Mouse (Mus musculus) frontal cortex, postnatal 36 days (tissue): ENCODE results near the gene Plekhh1.
"Not testable (repeated sequence)": the region's sequence is repeated elsewhere in the genome, so short reads cannot be mapped to it uniquely, and the experiment has no call there.

Source experiments
- DNase-seq, 2 experiments: peaks; one replicate each; pipeline ENCODE4 v3.0.0; 2022; ENCODE audit warnings: low spot score in 2 of 2

The Plekhh1 gene

DNA sequence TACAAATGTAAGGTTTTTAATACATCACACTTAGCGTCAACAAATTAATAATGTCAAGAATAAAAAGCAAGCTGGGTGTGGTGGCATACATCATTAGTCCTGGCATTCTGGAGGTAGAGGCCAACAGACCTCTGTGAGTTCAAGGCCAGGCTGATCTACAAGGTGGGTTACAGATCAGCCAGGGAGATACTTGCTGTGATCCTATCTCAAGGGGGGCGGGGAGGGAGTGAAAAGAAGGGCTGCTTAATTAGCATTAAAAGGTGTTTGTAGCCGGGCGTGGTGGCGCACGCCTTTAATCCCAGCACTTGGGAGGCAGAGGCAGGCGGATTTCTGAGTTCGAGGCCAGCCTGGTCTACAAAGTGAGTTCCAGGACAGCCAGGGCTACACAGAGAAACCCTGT lies 1.4 kb upstream of the Plekhh1 start:
- DNase-seq = not testable (repeated sequence)

DNA sequence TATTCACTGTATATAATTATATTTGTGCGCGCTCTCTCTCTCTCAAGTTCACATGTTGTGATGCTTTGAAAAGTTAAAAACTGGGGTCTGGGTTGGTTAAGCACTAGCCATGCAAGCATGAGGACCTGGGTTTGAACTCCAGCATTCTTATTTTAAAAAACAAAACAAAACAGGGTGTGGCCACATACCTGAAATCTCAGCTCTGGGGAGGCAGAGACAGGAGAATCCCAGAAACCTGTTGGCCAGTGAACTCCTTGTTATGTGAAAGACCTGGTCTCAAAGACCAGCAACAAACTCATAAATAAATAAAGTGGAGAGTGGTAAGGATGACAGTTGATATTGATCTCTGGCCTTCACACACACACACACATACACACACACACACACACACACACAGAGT lies 5.4 kb downstream of the Plekhh1 start:
- DNase-seq = no peak

GRCm38 (mm10) chr12:79035349-79035748 lies 6.4 kb downstream of the Plekhh1 start:
- DNase-seq = no peak

GRCm38 (mm10) chr12:79039708-79040107 lies 10.7 kb downstream of the Plekhh1 start:
- no peak for DNase-seq

DNA sequence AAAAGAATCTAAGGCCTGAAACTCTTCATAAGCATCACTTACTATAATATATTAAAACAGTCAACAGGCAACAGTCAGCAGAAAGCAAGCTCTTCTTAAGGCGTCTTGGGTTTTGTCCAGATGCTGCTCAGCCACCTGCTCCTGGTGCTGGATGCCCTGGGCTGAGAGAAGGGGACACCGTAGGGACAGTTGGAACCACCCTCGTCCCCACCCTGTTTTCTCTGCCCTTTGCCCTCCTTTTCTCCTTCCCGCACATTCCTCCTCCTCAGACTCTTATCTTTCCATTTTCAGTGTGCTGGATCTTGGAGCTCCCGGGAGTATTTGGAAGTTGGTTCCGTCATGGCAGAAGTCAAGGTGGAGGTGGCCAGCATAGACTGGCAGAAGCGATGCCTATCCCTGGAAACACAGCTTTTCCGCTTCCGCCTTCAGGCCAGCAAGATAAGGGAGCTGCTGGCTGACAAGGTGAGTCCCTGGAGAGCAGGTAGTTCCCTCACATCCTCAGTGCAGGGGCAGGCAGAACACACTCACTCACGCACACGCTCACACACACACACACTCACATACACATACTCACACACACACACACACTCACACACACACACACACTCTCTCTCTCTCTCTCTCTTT lies 11.4 kb downstream of the Plekhh1 start:
- no peak for DNase-seq

DNA sequence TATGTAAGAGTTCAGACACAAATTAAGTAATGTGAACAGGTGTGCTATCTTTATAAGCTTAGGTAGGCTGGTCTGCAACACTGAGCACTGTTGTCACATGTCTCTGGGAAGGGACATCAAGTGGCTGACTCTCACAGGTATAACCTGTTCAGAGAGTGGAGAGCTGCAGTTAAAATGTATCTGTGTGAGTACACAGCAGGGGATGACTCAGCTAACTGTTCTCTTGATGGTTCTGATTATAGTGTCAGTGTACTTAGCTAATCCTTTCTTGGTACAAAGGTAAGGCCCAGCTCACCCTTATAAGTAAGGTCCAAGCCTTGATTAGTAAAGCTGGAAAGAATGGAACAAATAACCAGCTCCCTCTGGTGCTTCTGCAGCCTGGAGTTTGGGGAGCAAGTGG lies 12.5 kb downstream of the Plekhh1 start:
- no peak for DNase-seq

DNA sequence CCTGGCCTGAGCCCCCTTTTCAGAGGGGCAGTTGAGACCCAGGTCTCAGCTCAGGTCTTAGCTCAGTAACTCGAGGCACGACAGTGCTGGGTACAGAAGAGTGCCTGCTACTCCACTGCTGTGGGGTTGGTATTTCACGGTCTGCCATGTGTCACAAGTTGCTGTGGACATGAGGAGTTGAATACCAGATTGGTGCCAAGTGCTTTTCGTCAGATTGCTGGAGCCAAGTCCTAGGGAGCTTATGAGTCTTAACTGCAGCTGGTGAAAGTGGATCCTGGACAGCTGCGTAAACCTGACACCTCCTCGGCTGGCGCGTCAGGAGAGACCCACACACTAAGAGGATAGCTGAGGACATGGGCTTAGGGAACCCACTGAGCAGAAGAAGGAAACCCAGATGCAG lies 15.7 kb downstream of the Plekhh1 start:
- peak in 1 of 2 experiments; percentile 29 for DNase-seq

DNA sequence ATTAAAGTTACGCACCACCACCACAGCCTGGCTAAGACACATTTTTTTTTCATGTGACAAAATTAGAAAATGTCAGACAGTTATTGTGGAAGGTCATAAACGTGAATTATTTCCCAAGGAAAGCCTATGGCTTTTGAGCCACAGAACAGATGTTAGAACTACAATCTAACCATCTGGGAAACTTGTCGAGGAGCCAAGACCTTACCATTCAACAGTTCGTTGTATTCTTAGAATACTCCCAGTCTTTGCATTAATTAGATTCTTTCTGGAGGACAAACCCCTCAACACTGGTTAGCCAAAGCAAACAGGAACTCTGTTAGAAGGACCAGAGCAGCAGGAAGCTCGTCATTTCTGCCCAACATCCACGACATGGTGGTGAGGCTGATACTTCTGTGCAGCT lies 17.2 kb downstream of the Plekhh1 start:
- DNase-seq = peak in 1 of 2 experiments; percentile 38

GRCm38 (mm10) chr12:79047203-79047602 lies 18.2 kb downstream of the Plekhh1 start:
- no peak for DNase-seq

DNA sequence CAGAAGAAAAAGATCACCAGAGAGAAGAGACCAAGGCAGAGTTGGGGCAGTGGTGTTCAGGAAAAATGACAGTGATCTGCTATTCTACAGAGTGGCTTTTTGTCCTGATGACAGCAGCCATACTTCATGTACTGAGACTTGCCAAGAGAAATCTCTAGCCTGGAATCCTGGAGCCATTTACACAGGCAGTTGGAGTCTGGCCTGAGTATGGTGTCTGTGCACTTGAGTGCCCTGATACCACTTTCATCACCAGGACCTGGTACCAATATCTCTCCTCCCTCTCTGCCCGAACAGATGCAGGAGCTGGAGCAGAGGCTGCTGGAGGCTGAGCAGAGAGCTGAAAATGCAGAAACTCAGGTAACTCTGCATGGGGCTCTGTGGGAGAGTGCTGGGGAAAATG lies 19.9 kb downstream of the Plekhh1 start:
- DNase-seq = no peak

DNA sequence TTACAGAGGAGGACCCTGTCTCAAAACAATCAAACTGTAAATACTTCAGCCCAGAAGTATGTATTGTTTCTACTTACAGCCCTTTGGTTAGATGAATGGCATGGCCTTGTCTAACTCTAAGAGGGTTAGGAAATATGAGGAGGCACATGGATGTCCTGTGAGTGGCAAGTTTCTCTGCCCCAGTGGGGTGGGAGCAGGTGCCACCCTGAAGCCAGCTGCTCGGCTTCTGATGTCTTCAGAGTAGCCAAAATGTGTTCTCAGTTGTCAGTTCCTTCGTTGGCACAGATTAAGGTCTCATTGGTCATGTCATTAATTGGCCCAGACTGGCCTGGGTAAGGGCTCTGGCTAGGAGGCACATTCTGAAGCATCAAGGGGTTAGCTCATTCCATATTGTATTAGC lies 20.8 kb downstream of the Plekhh1 start:
- DNase-seq = no peak

- DNase-seq = no peak
These were observed 21.7 kb downstream of the Plekhh1 start for GRCm38 (mm10) chr12:79050545-79051212.

- DNase-seq = no peak
These were observed 23.1 kb downstream of the Plekhh1 start for GRCm38 (mm10) chr12:79052073-79052472.

- no peak for DNase-seq
These were observed 26.3 kb downstream of the Plekhh1 start for GRCm38 (mm10) chr12:79055276-79055675.

- no peak for DNase-seq
These were observed 30.6 kb downstream of the Plekhh1 start for GRCm38 (mm10) chr12:79059573-79059972.

GRCm38 (mm10) chr12:79060134-79060533 lies 31.2 kb downstream of the Plekhh1 start:
- DNase-seq = no peak

DNA sequence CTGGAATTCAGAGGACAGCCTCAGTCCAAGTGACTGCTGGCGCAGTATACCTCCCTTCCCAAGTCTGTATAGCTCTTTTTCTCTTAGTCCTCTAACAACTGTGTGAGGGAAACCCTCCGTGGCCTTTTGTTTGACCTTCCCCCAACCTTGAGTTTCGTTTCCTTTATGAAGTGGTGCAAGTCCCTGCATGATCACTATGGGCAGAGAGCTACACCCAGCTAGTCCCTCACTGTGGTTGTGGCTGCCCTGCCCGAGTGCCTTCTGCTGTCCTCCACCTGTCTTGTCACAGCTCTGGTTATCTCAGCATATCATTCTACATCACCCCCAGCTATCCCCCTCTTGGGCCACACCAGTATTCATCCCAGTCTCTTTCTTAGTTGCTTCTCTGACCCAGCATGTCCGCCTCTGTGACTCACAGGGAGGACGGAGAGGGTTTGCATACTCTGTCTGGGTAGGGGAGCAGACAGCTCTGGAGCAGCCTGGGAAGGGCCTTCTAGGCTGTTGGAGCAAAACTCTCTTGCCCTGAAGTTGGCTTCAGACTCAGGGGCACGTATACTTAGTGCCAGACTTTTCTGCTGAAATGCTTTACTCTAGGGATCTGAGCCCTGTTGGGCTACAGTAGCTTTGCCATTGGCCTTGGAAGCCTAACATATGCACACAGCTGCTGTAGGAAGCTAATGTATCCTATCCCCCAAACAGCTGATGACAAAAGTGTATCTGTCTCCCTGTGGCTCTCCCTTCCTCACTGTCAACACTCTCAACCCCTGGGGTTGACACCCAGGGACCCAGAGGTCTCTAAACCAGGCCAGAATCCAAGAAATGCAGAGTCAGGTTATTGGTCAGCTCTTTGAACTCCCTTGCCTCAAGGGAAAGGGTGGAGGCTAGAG lies 32.0 kb downstream of the Plekhh1 start:
- DNase-seq = no peak

DNA sequence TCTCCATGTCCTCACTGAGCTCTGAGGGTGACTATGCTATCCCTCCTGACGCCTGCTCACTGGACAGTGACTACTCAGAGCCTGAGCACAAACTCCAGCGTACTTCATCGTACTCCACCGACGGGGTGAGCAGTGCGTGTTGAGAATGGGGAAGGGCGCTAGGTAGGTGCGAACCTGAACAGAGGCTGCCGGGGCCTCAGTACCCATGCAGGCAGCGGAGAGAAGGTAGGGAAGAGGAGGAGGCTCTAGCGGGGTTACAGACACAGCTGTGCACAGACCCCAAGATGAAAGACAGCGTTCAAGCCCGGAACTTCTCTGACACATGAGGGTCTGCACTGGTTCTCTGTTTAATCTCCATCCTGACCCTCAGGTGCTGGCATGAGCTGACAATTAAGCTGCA lies 35.5 kb downstream of the Plekhh1 start:
- no peak for DNase-seq

DNA sequence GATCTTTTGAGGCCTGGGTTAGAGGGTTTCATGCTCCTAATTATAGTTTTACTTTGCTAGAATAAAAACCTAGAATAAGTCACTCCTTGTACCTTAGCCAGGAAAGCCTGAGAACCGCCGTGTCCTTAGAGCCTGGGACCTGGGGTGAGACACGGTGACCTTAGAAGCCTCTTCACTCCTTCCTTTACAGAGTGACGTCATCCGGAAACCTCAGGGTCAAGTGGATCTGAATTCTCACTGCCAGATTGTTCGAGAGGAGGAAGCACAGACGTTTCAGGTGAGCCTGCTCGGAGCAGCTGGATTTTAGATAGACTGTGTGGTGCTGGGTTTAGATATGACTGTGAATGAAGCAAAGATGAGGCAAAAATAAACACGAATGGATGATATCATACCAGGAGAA lies 37.5 kb downstream of the Plekhh1 start:
- DNase-seq = no peak

GRCm38 (mm10) chr12:79067526-79067925 lies 38.6 kb downstream of the Plekhh1 start:
- no peak for DNase-seq

GRCm38 (mm10) chr12:79068306-79068705 lies 39.3 kb downstream of the Plekhh1 start:
- no peak for DNase-seq

DNA sequence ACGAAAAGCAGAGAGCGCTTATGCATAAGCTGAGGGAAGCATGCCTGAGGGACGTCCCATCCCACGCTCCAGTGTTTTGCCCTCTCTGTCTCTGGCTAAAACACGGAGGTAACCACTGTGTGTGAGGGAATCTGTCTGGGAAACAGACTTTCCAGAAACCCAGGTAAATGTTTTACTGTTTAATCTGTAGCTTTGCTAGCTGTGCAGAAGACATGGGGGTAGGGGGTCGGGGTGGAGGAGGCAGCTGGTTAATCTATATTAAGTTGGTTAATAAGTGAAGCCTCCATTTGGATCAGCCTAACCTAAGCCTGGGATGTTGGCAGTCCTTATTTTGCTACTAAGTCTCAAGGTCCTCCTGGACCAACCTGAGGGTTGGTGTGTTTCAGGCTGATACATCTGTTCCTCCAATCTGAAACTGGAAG lies 40.2 kb downstream of the Plekhh1 start:
- no peak for DNase-seq

DNA sequence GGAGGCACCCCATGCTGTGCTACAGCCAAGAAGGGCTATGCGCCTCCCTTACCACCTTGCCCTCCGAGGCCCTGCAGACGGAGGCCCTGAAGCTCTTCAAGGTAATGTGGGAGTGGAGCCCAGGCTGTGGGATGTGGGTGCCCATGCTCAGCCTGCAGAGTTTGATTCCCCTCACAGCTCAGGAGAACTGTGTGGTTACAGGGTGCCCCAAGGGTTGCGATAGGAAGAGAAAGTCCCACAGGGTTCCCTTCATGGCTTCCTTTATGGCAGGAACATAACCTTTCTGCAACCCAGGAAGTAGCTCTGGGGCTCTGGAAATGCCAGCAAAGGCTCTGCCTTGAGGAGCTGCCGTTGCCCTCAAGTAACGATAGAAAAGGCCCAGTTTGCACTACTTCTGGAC lies 41.0 kb downstream of the Plekhh1 start:
- no peak for DNase-seq
